Mouse (Mus musculus): Measurements from ENCODE around the gene Hist1h3i.

GRCm38 (mm10) chr13:21783734-21784161, 578 bp upstream of the Hist1h3i start:
- TF ChIP-seq EP300 (IDR thresholded peaks at IDR 0.05; ENCODE audit: insufficient read depth, low read depth, low read length) (no peak), CTCF (IDR thresholded peaks at IDR 0.05) (no peak)

All from heart, adult 2 months (tissue).